In genomic region chr14:12462206-12462605, GRCm38 (mm10) we compare ENCODE assay signal across 5 mouse cellular contexts.
"Had no signal": no experiment of that assay in that cellular context is flagged by ENCODE, and none has a peak within 500 bp of the region (broad histone marks: within the 10 kb centered on the region; RNA-seq: fewer than 3 reads in every experiment).

No protein-coding gene starts in this region.

- DNase-seq: kidney, adult 9 months; kidney, postnatal 4 days; lung, adult 2 months; right cerebral cortex, postnatal 14 days; thymus, postnatal 36 days had no signal
